Mouse (Mus musculus): ENCODE measurements around the gene Apbb2. TPM values are rescaled to one million over a fixed set of nuclear protein-coding genes. Genes with fewer than 3 reads are reported as not detected.
"Not testable (repeated sequence)": the region's sequence is repeated elsewhere in the genome, so short reads cannot be mapped to it uniquely, and the experiment has no call there.

Gene Apbb2
- polyA plus RNA-seq, 1 experiment from 2014 or later, result 36.8 TPM

- peaks cover 9% of the 10 kb centered on the region; the same call in 1 of the 2 replicates for H3K4me1 ChIP-seq
- DNase-seq (ENCODE audit: low spot score), result no peak
- H3K9me3 ChIP-seq, result no peaks in the 10 kb centered on the region
- no peaks in the 10 kb centered on the region for H3K36me3 ChIP-seq (replicated peaks)
- no peak overlapping the region for H3K4me3 ChIP-seq
- WGBS, result 80% methylated on average over 2 of the region's 2 CpGs
- H3K27ac ChIP-seq (replicated peaks), result no peak overlapping the region
- H3K27me3 ChIP-seq (replicated peaks; ENCODE audit: low read depth, poor library complexity, severe bottlenecking), result peaks cover 32% of the 10 kb centered on the region
These were observed 356.1 kb downstream of the Apbb2 start for GRCm38 (mm10) chr5:66262475-66262874.

DNA sequence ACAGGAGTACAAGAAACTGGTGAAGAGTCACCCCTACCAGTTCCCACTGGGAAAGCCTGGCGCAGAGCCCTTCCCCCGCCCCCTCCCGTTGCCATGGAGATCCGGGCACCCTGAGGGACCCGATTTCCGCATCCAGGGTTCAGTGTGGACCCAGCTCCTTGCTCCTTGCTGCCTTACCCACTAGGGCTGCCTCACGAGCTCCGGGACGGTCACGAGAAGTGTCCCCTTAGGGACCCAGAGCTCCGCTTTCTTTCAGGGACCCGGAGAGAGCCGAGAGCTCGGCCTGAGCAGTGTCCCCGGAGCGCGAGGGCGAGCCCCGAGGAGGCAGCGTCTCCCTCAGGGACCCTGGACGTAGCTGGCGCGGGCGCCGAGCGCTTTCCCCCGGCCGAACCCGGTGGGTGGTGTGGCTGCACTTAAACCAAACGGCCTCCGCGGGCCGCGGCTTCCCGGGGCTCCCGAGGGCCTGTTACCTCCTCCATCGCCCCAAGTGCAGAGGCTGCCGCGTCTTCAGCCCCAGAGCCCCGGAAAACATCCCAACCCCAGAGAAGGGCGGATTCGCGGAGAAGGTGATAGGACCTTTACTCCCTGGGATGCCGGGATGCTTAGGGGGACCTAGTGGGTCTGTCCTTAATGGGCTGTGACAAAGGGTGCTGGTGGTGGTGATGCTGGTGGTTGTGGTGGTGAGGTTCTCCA, 358.7 kb downstream of the Apbb2 start, which contains the start of gene Nsun7:
Gene Nsun7, plus strand, starts transcription at position 142 of the 693 bp plus-strand sequence.
- 1% methylated on average over 44 of the region's 44 CpGs for WGBS
- H3K4me1 ChIP-seq, result peaks cover 9% of the 10 kb centered on the region; the same call in 1 of the 2 replicates
- H3K9me3 ChIP-seq, result no peaks in the 10 kb centered on the region
- peaks cover 32% of the 10 kb centered on the region for H3K27me3 ChIP-seq (replicated peaks; ENCODE audit: low read depth, poor library complexity, severe bottlenecking)
- H3K27ac ChIP-seq (replicated peaks), result peak within 1 kb of the TSS; percentile 84
- peak within 1 kb of the TSS; percentile 81 for H3K4me3 ChIP-seq
- peak; percentile 84 for DNase-seq (ENCODE audit: low spot score)
- no peaks in the 10 kb centered on the region for H3K36me3 ChIP-seq (replicated peaks)

- WGBS, result 7% methylated on average over 5 of the region's 5 CpGs
- not testable (repeated sequence) for H3K4me1 ChIP-seq; H3K36me3 ChIP-seq (replicated peaks); H3K9me3 ChIP-seq; DNase-seq (ENCODE audit: low spot score)
- peaks cover 32% of the 10 kb centered on the region for H3K27me3 ChIP-seq (replicated peaks; ENCODE audit: low read depth, poor library complexity, severe bottlenecking)
- H3K4me3 ChIP-seq, result peak overlapping the region; percentile 81
- peak overlapping the region; percentile 84 for H3K27ac ChIP-seq (replicated peaks)
These were observed 359.2 kb downstream of the Apbb2 start for GRCm38 (mm10) chr5:66259431-66259755.

DNA sequence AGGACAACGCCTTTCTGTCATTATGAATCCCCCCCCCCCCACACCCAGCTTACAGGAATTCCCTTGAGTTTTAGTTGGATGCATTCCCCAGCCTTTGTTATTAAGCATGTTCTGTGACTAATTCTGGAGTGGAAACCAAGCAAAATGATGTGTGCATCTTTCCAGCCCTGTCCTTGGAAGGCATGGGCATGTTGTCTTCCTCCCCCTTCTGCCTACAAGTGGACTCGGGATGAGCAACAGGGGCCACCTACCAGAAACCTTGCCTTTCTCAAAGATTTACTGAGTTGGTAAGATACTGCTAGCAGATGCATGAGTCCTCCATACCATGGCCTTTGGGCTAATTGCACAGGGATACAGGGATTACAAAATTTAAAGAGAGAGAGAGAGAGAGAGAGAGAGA, 359.6 kb downstream of the Apbb2 start:
- DNase-seq (ENCODE audit: low spot score), result no peak
- Histone ChIP-seq H3K9me3 (no peaks in the 10 kb centered on the region), H3K4me1 (peaks cover 9% of the 10 kb centered on the region; the same call in 1 of the 2 replicates), H3K27me3 (replicated peaks; ENCODE audit: low read depth, poor library complexity, severe bottlenecking) (peaks cover 32% of the 10 kb centered on the region), H3K36me3 (replicated peaks) (no peaks in the 10 kb centered on the region), H3K27ac (replicated peaks) (no peak overlapping the region), H3K4me3 (no peak overlapping the region)
- WGBS, result 85% methylated on average over 2 of the region's 2 CpGs

DNA sequence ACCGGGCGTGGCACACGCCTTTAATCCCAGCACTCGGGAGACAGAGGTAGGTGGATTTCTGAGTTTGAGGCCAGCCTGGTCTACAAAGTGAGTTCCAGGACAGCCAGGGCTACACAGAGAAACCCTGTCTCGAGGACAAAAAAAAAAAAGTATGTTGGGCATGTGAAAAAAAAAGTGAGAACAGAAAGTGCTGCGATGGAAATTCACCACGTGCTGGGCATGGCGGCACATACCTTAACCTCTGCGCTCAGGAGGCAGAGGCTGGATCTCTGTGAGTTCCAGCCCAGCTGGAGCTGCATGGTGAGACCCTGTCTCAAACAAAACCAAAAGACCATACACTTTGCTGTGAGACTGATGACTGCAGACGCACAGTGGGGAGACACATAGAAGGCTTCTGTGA, 363.5 kb downstream of the Apbb2 start:
- no peak for DNase-seq (ENCODE audit: low spot score)
- WGBS, result 90% methylated on average over 10 of the region's 10 CpGs
- no peak overlapping the region for H3K27ac ChIP-seq (replicated peaks)

DNA sequence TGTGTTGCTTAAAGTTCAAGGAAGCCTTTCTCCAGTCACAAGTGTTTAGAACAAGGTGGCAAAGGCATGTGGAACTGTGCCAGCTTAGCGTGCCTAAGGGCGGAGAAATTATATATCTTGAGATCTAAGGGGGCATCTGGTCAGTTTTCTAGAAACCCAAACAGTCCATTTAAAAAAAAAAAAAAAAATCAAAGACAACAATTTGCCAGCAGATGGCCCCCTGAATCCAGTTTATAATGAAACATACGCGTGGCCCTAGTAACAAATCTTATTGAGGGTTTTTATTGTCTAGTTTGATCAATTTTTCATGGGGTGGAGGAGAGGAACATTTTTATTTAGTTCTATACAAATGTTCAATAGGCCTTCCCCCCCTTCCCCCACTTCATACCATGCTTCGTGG, 365.4 kb downstream of the Apbb2 start:
- Histone ChIP-seq H3K4me1 (no peaks in the 10 kb centered on the region), H3K27me3 (replicated peaks; ENCODE audit: low read depth, poor library complexity, severe bottlenecking) (peaks cover under 1% of the 10 kb centered on the region; the same call in 1 of the 2 replicates), H3K27ac (replicated peaks) (no peak overlapping the region), H3K4me3 (no peak overlapping the region), H3K9me3 (no peaks in the 10 kb centered on the region), H3K36me3 (replicated peaks) (no peaks in the 10 kb centered on the region)
- WGBS, result 81% methylated on average over 5 of the region's 5 CpGs
- DNase-seq (ENCODE audit: low spot score), result no peak

More for the DNA sequence above, 363.5 kb downstream of the Apbb2 start:
- H3K4me1 ChIP-seq, result peaks cover 6% of the 10 kb centered on the region; the same call in 1 of the 2 replicates
- no peak overlapping the region for H3K4me3 ChIP-seq
- no peaks in the 10 kb centered on the region for H3K9me3 ChIP-seq
- no peaks in the 10 kb centered on the region for H3K36me3 ChIP-seq (replicated peaks)
- H3K27me3 ChIP-seq (replicated peaks; ENCODE audit: low read depth, poor library complexity, severe bottlenecking), result peaks cover 16% of the 10 kb centered on the region

Other genes with a start within 250 kb of the Apbb2 start
- 128 and 137 TPM in 2 replicates for gene Uchl1, start 57.3 kb upstream of the Apbb2 start, polyA plus RNA-seq (2016; fragmentation: Nextera tagmentation; extraction: Ambion mirVana)
- gene Limch1, start 127.0 kb upstream of the Apbb2 start, polyA plus RNA-seq (2016; fragmentation: Nextera tagmentation; extraction: Ambion mirVana), result 47.1 and 50.8 TPM in 2 replicates

All from embryonic facial prominence, embryonic 10.5 days (tissue).